Mouse (Mus musculus) small intestine, adult 2 months (tissue): Measurements from ENCODE around the gene Hoxb1.

Experiments used
- CTCF ChIP-seq: fragments of 200-500 bp; IDR thresholded peaks from 2 replicates; pipeline ENCODE4 v1.5.1; 2012; ENCODE audit warnings: low read depth, mild to moderate bottlenecking, control low read depth, inconsistent platforms, low read length, moderate library complexity, mixed read lengths; ENCODE audit not compliant: insufficient replicate concordance, insufficient read length; ENCODE audit errors: extremely low read depth
- POLR2A ChIP-seq: fragments of 200-500 bp; IDR thresholded peaks from 2 replicates; pipeline ENCODE4 v1.6.1; 2012; ENCODE audit warnings: low read depth, mild to moderate bottlenecking, control low read depth, inconsistent platforms, low read length, moderate library complexity

DNA sequence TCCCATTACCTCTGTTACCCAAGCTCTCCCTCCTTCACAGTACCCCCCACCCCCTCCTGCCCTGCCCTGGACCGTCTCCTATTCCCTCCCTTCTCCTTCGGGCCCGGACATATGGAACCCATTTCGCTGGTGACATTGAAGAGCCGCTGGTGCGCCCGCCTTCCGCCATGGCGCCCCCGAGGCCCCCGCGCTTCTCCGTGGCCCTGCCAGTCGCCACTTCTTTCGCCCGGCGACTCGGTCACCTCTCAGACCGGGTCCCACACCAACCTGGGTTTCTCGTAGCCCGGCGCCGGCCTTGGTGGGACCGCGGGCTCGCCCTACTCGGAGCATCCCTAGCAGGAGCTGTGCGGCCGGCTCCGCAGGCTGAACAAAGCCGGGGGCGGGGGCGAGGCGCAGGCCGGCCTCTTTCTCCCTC is 32.9 kb upstream of the Hoxb1 start:
- TF ChIP-seq CTCF (no peak), POLR2A (no peak)
